Mouse (Mus musculus) liver, postnatal 0 days (tissue): Measurements from ENCODE around the gene Zcchc10.

ENCODE experiments used
- CTCF ChIP-seq: sonication (generic); IDR thresholded peaks from 2 replicates; pipeline ENCODE4 v1.5.1; 2016; ENCODE audit warnings: antibody characterized with exemption, low read depth
- EP300 ChIP-seq: IDR thresholded peaks from 2 replicates; pipeline ENCODE4 v1.6.1; 2016; ENCODE audit warnings: antibody characterized with exemption, low read depth, mild to moderate bottlenecking

GRCm38 (mm10) chr11:53332076-53332680, 7.7 kb downstream of the Zcchc10 start:
- TF ChIP-seq CTCF (no peak), EP300 (no peak)
